Mouse (Mus musculus) yolk sac, embryonic 10.5 days (tissue): Measurements from ENCODE around the gene Hist1h4h.

Experiments
- DNase-seq: peaks from one replicate; pipeline ENCODE4 v3.0.0-alpha.2; 2017; ENCODE audit warnings: low spot score

Hist1h4h gene

DNA sequence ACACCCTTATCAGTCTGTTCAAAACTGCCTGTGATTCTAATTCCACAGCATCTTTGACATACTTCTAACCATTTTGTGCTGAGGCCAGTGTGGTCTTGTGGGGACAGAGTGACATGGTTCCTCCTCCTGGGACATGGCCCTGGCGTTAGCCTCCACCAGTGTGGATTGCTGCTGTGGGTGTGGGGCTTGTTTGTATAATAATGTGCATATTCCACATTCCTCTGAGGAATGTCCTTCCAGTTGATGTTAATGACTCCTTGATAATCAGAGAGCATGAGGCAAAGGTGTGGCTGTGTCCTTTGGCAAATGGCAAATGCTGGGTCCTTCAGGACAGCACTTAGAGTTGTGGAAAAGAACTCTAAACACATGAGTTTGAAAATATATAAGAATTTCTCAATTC is 17.3 kb upstream of the Hist1h4h start:
- DNase-seq: no peak

GRCm38 (mm10) chr13:23515281-23515680 is 15.6 kb upstream of the Hist1h4h start:
- no peak for DNase-seq

- no peak for DNase-seq
Measured at GRCm38 (mm10) chr13:23515826-23516620, 14.8 kb upstream of the Hist1h4h start.

DNA sequence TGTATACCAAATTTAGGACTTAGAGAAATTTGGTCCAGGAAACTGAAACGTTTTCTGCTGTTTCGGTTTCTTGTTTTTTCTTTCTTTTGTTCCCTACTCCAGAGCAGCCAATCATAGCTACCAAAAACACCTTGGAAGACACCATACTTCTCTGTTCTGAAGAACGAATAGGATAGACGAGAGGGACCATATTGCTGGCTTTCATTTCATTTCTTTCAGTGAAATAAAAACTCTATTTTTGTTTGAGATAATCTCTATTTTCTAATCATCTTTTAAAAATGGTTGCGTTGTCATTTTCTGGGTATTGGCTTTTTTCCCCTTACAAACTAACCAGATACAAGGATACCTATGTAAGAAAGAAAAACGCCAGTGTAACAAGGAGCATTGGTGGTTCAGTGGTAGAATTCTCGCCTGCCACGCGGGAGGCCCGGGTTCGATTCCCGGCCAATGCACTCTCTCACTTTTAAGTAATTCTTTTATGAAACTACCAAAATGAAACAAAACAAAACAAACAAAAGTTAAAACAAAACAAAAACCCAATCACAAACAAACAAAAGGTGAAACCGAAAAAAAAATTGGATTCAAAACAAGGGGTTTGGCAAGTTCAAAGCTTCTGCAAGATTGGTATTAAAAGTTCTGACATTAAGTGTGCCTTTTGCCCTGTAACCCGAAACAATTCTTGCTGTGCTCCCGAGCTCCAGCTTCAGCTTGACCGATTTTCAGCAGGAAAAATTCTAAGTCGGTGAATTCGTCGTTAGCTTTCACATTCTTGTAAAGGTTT is 13.8 kb upstream of the Hist1h4h start:
- peak; percentile 80 for DNase-seq

- peak; percentile 88 for DNase-seq
Measured at GRCm38 (mm10) chr13:23517603-23518294, 13.1 kb upstream of the Hist1h4h start.

DNA sequence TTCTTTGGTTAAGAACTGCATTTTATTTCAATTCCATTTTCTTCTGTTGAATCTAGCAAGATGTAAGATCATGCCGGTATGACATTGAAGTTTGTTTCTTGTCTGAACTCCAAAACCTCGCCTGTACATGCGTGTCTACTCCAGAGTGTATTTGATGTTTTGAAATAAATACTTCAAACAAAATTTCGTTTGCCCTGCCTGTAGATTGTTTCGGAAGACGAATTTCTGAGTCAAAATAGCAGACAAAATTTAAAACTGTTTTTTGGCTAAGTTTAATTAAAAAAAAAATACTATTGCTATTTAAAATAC is 12.6 kb upstream of the Hist1h4h start:
- no peak for DNase-seq

DNA sequence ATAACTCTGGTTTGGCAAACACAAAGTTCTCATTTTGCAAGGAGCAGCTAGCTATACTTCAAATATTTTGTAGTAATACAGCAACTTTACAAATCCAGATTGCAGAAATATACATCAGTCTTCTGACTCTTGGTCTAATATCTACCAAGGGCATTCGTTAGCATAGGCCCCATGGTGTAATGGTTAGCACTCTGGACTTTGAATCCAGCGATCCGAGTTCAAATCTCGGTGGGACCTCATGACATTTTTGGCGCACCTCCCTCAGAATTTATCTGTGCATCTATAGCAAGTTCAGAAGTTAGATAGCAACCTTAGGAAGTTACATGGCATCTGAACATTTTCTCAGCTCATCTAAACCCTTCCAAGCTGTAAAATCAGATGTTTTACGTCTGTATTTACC is 12.0 kb upstream of the Hist1h4h start:
- peak; percentile 88 for DNase-seq

DNA sequence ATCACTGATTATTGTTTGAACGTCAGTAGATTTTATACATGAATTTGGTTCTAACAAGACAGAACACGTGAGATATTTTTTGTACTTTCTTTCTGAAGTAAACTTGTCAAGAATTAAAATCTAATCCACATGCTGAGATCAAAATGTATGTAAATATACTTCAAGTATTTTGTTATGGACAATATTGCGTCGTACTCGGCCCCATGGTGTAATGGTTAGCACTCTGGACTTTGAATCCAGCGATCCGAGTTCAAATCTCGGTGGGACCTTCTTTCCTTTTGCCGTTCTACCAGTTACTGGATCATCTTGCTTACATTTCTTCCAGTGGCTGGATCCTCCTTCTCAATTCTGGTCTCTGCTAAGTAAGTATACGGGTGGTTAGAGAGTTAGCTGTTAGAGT is 11.4 kb upstream of the Hist1h4h start:
- peak; percentile 77 for DNase-seq

DNA sequence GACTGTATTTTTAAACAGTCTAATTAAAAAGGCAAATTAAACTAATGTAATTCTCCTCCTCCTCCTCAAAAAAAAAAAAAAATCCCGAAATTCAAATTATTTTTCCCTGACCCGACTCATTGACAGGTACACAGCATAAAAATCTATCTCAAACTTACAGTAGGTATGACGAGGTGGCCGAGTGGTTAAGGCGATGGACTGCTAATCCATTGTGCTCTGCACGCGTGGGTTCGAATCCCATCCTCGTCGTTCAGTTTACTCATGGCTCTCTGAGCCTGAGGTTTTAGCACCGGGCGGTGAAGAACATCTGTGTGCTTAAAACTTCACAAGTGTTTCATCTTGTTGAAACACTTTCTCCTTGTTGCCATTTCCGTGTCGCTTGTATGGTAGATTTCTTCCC is 9.1 kb upstream of the Hist1h4h start:
- DNase-seq: peak; percentile 80

GRCm38 (mm10) chr13:23523976-23524375 is 6.9 kb upstream of the Hist1h4h start:
- DNase-seq: no peak

- DNase-seq: peak; percentile 76
Measured at GRCm38 (mm10) chr13:23524654-23525053, 6.2 kb upstream of the Hist1h4h start.

- DNase-seq: no peak
Measured at GRCm38 (mm10) chr13:23525901-23526300, 4.9 kb upstream of the Hist1h4h start.

DNA sequence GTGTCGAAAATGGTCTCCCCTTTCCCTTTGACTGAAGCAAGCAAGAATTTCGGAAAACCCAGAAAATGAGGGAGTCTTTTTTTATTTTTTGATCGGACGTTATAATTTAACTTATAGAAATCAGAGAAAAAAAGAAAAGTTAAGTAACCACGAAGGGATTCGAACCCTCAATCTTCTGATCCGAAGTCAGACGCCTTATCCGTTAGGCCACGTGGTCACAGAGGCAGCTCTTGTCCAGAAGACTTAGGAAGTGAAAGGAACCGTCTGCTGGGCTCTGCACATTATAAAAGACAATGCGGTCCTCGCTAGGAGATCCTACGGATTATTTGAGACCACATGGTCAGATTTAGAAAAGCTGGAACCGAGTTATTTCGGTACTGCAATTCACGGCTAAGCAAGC is 4.5 kb upstream of the Hist1h4h start:
- peak; percentile 88 for DNase-seq

DNA sequence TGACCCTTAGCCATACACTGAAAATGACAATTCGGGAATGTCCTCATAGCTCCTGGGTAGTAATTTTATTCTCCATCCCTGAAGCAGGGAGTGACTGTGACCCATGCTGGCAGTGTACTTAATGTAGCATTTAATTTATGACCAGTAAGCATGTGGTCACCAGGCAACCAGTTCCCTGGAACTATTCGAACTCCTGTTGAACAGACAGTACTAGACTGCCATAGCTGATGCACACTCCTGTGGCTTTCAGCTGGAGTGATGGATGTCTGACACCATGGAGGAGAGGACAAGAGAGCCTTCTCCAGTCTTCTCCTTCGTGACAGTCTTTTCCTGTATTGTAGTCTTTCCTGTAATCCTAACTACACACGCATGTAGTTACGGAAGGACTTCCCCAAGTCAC is 1.8 kb upstream of the Hist1h4h start:
- no peak for DNase-seq

DNA sequence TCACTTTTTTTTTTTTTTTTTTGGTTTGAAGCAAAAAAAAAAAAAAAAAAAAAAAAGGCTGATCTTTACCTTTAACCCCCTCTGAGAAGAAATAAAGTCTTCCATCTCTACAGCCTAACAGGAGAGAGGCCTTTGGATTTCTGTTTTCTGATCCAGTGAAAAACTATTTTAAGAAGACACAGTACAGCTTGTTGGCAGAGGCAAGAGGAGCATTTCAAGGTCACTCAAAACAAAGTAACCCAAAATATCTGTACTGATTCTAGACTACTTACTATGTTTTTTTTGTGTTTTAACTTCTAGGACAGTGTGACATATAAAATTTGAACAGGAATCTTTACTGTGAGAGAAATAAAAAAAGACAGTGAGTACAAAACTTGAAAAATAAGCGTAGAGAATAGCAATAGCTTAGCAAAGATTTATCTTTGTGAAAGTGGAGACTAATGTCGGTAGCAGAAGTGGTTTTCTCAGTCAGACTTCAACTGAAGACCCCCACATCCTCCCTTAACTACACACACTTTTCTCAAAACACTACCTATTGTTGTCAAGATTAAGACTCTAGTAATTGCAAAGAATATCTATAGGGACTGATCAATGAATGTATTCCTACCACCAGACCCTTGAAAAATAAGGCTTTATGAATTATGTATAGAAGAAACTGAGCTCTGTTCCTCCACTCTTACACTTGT is 1.2 kb upstream of the Hist1h4h start:
- no peak for DNase-seq

GRCm38 (mm10) chr13:23530181-23530900 is 509 bp upstream of the Hist1h4h start:
- peak; percentile 82 for DNase-seq

- DNase-seq: peak; percentile 53
Measured at GRCm38 (mm10) chr13:23532262-23533075, 1.6 kb downstream of the Hist1h4h start.

- peak; percentile 89 for DNase-seq
Measured at GRCm38 (mm10) chr13:23533560-23534367, 2.9 kb downstream of the Hist1h4h start, which contains the start of gene Hist1h2af. Gene Hist1h2af (plus strand): TSS chr13:23533906.

GRCm38 (mm10) chr13:23534368-23535131 is 3.7 kb downstream of the Hist1h4h start:
- no peak for DNase-seq
